Mouse (Mus musculus) embryonic facial prominence, embryonic 11.5 days (tissue): ENCODE results near the gene Lyrm7. TPM values are rescaled to one million over a fixed set of nuclear protein-coding genes. Genes with fewer than 3 reads are reported as not detected.

Source experiments
- polyA plus RNA-seq: library from polyadenylated mRNA; unstranded; fragments of >200 nt; fragmentation: Nextera tagmentation; extraction: Ambion mirVana; gene quantifications from 2 replicates; pipeline ENCODE4 v1.2.1, GENCODE M21; 2014

Lyrm7 gene
- polyA plus RNA-seq, 1 experiment from 2014 or later: 7.4 TPM

Other genes with a start within 250 kb of the Lyrm7 start
- 150 and 155 TPM in 2 replicates for gene Cdc42se2, start 73.2 kb downstream of the Lyrm7 start, polyA plus RNA-seq
- gene Hint1, start 5.5 kb upstream of the Lyrm7 start, polyA plus RNA-seq: 678 and 720 TPM in 2 replicates
- 70.6 and 76.2 TPM in 2 replicates for gene Gpx3, start 41.5 kb upstream of the Lyrm7 start, polyA plus RNA-seq
- gene Tnip1, start 102.0 kb upstream of the Lyrm7 start, polyA plus RNA-seq: 9.1 and 11.6 TPM in 2 replicates
- gene Anxa6, start 172.5 kb upstream of the Lyrm7 start, polyA plus RNA-seq: 112 and 116 TPM in 2 replicates
- gene Ccdc69, start 217.2 kb upstream of the Lyrm7 start, polyA plus RNA-seq: 0.49 and 0.50 TPM in 2 replicates
- gene Gm2a, start 237.2 kb upstream of the Lyrm7 start, polyA plus RNA-seq: 12.3 and 12.7 TPM in 2 replicates